Mouse (Mus musculus): Measurements from ENCODE around the gene Tmem256. TPM values are rescaled to one million over a fixed set of nuclear protein-coding genes. Genes with fewer than 3 reads are reported as not detected.

Tmem256 gene
- total and polyA plus RNA-seq, 2 experiments from 2014 or later, result 95.5 to 349 TPM

DNA sequence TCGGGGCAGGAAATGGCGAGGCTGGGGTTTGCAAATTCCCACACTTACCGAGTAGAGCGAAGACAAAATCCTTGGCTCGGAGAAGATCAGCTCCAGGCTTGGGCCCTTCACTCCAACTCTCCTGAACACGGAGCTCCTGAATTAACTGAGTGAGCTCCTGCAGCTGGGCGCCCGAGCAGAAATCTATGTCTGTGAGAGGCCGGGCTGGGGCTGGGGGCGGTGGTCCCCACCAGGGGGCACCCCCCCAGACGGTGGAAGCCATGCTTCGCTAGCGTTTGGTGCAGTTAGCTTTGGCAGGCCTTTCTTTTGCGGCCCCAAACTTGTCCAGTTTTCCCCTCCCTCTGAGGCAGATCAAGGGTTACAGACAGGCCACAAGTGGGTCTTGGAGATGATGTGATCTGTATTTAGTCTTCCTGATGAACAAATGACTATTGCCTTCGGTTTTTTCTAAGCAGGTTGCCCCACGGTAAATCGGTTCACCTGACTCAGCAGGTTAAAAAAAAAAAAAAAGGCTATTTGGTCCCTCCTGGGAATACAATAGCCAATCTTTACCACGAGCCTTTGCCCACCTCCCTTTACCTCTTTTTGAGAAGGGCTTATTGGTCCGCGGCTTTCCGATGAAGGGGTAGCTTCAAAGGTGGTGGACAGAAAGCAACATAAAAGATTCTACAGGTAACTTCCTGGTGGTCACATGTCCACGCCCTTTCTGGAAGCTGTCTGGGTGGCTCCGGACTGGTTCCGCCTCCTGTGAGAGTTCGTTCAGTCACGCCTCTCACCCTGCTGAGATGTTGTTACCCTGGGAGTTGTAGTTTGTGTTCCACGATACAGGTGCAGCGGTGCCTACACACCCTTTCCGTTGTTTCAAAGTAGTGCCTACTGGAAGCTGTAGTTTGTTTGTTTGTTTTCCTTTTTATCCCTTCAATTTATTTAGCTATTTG is 33.1 kb upstream of the Tmem256 start, which contains the start of gene Tmem102:
Gene Tmem102 (minus strand): TSS at position 653 of the 938 bp plus-strand sequence.
- DNase-seq (ENCODE audit: low spot score), result no peak
- H3K4me2 ChIP-seq (ENCODE audit: low read depth, low read length, poor library complexity, severe bottlenecking), result peak within 1 kb of the TSS; percentile 96
- no peak for ATAC-seq (ENCODE audit: low FRiP score)
- no peaks in the 10 kb centered on the region for H3K9me3 ChIP-seq (ENCODE audit: low read length)
- H3K27me3 ChIP-seq (ENCODE audit: insufficient read depth, low read length), result 0 out of 2 replicates have a peak, but pooled peaks cover 4% of the 10 kb centered on the region
- TF ChIP-seq CTCF (IDR thresholded peaks at IDR 0.05), result no peak
- no peak within 1 kb of the TSS for H3K9ac ChIP-seq (replicated peaks; ENCODE audit: low read length, poor library complexity, severe bottlenecking)
- no peaks in the 10 kb centered on the region for H3K36me3 ChIP-seq (ENCODE audit: insufficient read depth, low read length)
- H3K4me3 ChIP-seq (ENCODE audit: low read depth, low read length), result no peak within 1 kb of the TSS
- WGBS, result 12% methylated on average over 29 of the region's 29 CpGs
- H3K4me1 ChIP-seq (ENCODE audit: insufficient read depth, low read length), result 0 out of 2 replicates have a peak, but pooled peaks cover 3% of the 10 kb centered on the region
- no peak within 1 kb of the TSS for H3K27ac ChIP-seq (ENCODE audit: low read depth, low read length)

DNA sequence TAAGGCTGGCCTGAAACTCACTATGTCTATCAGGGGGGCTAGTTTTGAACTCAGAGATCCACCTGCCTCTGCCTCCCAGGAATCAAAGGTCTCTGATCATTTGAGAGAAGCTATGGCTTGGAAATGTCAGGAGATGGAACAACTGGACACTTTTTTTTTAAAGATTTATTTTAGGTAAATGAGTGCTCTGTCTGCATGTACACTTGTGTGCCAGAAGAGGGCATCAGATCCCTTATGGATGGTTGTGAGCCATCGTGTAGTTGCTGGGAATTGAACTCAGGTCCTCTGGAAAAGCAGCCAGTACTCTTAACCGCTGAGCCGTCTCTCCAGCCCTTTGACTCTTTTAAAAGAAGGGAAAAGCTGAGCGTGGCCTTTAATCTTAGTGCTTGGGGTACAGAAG is 31.9 kb upstream of the Tmem256 start:
- Histone ChIP-seq H3K9me3 (ENCODE audit: low read length) (no peaks in the 10 kb centered on the region), H3K4me2 (ENCODE audit: low read depth, low read length, poor library complexity, severe bottlenecking) (no peak overlapping the region), H3K9ac (replicated peaks; ENCODE audit: low read length, poor library complexity, severe bottlenecking) (no peak overlapping the region), H3K4me1 (ENCODE audit: insufficient read depth, low read length) (0 out of 2 replicates have a peak, but pooled peaks cover 3% of the 10 kb centered on the region), H3K27me3 (ENCODE audit: insufficient read depth, low read length) (0 out of 2 replicates have a peak, but pooled peaks cover 4% of the 10 kb centered on the region), H3K4me3 (ENCODE audit: low read depth, low read length) (no peak overlapping the region), H3K36me3 (ENCODE audit: insufficient read depth, low read length) (no peaks in the 10 kb centered on the region), H3K27ac (ENCODE audit: low read depth, low read length) (no peak overlapping the region)
- WGBS, result 85% methylated on average over 4 of the region's 4 CpGs
- peak; percentile 24; the same call in 1 of the 2 replicates for TF ChIP-seq CTCF (IDR thresholded peaks at IDR 0.05)
- no peak for DNase-seq (ENCODE audit: low spot score)
- no peak for ATAC-seq (ENCODE audit: low FRiP score)

DNA sequence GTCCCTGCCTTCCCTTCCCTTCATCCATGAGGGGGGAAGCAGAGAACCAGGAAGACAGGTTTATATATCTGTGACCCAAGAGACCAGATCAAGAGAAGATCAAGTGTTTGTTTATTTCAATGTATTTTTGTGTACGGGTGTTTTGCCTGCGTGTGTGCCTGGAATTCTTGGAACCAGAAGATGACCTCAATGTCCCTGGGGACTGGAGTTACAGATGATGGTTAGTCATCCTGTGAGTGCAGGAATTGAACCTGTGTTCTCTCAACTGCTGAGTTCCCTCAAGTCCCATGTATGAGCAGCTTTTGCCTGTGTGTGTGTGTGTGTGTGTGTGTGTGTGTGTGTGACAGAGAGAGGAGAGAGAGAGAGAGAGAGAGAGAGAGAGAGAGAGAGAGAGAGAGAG is 30.7 kb upstream of the Tmem256 start:
- DNase-seq (ENCODE audit: low spot score) (no peak), ATAC-seq (ENCODE audit: low FRiP score) (no peak)
- TF ChIP-seq CTCF (IDR thresholded peaks at IDR 0.05), result no peak
- Histone ChIP-seq H3K4me3 (ENCODE audit: low read depth, low read length) (no peak overlapping the region), H3K9me3 (ENCODE audit: low read length) (no peaks in the 10 kb centered on the region), H3K9ac (replicated peaks; ENCODE audit: low read length, poor library complexity, severe bottlenecking) (no peak overlapping the region), H3K27ac (ENCODE audit: low read depth, low read length) (no peak overlapping the region), H3K4me1 (ENCODE audit: insufficient read depth, low read length) (0 out of 2 replicates have a peak, but pooled peaks cover 3% of the 10 kb centered on the region), H3K4me2 (ENCODE audit: low read depth, low read length, poor library complexity, severe bottlenecking) (no peak overlapping the region), H3K36me3 (ENCODE audit: insufficient read depth, low read length) (no peaks in the 10 kb centered on the region), H3K27me3 (ENCODE audit: insufficient read depth, low read length) (0 out of 2 replicates have a peak, but pooled peaks cover 4% of the 10 kb centered on the region)
- WGBS, result 80% methylated on average over 2 of the region's 2 CpGs

DNA sequence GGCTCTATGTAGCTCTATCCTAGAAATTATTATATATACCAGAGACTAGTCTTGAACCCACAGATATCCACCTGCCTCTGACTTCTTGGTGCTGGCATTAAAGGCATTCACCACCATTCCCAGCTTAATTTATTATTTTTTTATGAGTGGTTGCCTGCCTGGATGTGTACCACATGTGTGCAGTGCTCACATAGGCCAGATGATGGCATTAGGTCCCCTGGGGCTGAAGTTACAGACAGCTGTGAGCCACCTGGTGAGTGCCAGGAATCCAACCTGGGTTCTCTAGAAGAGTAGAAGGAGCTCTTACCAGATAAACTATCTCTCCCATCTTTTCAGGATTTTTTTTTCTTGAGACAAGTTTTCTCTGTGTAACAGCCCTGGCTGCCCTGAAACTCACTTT is 28.0 kb upstream of the Tmem256 start:
- no peaks in the 10 kb centered on the region for H3K4me1 ChIP-seq (ENCODE audit: insufficient read depth, low read length)
- no peaks in the 10 kb centered on the region for H3K36me3 ChIP-seq (ENCODE audit: insufficient read depth, low read length)
- no peak overlapping the region for H3K4me2 ChIP-seq (ENCODE audit: low read depth, low read length, poor library complexity, severe bottlenecking)
- H3K9me3 ChIP-seq (ENCODE audit: low read length), result no peaks in the 10 kb centered on the region
- ATAC-seq (ENCODE audit: low FRiP score) (no peak), DNase-seq (ENCODE audit: low spot score) (no peak)
- H3K27ac ChIP-seq (ENCODE audit: low read depth, low read length), result no peak overlapping the region
- no peak for TF ChIP-seq CTCF (IDR thresholded peaks at IDR 0.05)
- no peak overlapping the region for H3K4me3 ChIP-seq (ENCODE audit: low read depth, low read length)
- H3K9ac ChIP-seq (replicated peaks; ENCODE audit: low read length, poor library complexity, severe bottlenecking), result no peak overlapping the region
- 0 out of 2 replicates have a peak, but pooled peaks cover 2% of the 10 kb centered on the region for H3K27me3 ChIP-seq (ENCODE audit: insufficient read depth, low read length)

DNA sequence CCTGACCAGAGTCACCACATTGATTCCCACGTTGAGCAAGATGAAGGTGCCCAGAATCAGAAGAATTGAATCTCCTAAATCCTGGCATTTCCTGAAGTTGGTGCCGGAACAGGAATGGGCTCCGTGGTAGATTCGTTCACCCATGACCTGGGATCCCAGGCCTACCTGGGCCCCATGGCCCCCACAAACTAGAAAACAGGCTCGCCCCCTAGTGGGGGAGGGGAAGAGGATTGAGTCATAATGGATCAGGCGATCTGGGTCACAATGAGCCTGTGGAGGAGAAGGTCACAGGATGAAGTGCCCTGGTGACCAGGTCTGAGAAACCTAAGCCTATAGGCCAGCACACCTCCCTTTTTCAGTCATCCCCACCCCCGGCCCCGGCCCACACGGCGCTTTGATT is 23.2 kb upstream of the Tmem256 start, which contains the start of gene Gm39566:
Gene Gm39566 (minus strand): TSS at position 144 of the 400 bp plus-strand sequence.
- Histone ChIP-seq H3K36me3 (ENCODE audit: insufficient read depth, low read length) (no peaks in the 10 kb centered on the region), H3K4me1 (ENCODE audit: insufficient read depth, low read length) (no peaks in the 10 kb centered on the region), H3K9me3 (ENCODE audit: low read length) (no peaks in the 10 kb centered on the region), H3K27me3 (ENCODE audit: insufficient read depth, low read length) (no peaks in the 10 kb centered on the region), H3K9ac (replicated peaks; ENCODE audit: low read length, poor library complexity, severe bottlenecking) (no peak within 1 kb of the TSS), H3K4me2 (ENCODE audit: low read depth, low read length, poor library complexity, severe bottlenecking) (no peak within 1 kb of the TSS), H3K4me3 (ENCODE audit: low read depth, low read length) (no peak within 1 kb of the TSS), H3K27ac (ENCODE audit: low read depth, low read length) (no peak within 1 kb of the TSS)
- no peak for DNase-seq (ENCODE audit: low spot score)
- no peak for ATAC-seq (ENCODE audit: low FRiP score)
- 65% methylated on average over 10 of the region's 10 CpGs for WGBS
- TF ChIP-seq CTCF (IDR thresholded peaks at IDR 0.05), result no peak

DNA sequence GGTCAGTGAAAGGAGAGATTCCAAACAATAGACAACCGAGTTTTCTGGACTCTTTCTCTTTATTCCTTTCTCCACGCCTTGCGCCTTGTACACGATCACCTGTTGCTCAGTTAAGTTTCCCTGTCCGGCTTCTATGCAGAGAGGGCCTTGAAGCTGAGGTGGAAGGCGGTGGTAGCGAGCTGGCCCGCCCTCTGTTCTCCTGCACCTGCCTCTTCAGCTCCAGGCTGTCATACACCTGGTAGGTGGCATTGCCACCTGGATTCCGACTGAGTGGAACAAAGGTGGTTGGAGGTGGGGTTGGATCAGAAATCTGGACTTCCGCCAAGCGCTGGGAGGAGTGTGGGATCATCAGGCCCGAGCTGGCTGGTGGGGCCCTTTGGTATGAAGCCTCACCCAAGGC is 21.8 kb upstream of the Tmem256 start:
- WGBS, result 95% methylated on average over 12 of the region's 12 CpGs
- no peak overlapping the region for H3K9ac ChIP-seq (replicated peaks; ENCODE audit: low read length, poor library complexity, severe bottlenecking)

More for the DNA sequence above, 21.8 kb upstream of the Tmem256 start:
- H3K27me3 ChIP-seq (ENCODE audit: insufficient read depth, low read length), result no peaks in the 10 kb centered on the region
- ATAC-seq (ENCODE audit: low FRiP score), result no peak
- no peaks in the 10 kb centered on the region for H3K9me3 ChIP-seq (ENCODE audit: low read length)
- no peak overlapping the region for H3K4me3 ChIP-seq (ENCODE audit: low read depth, low read length)
- no peaks in the 10 kb centered on the region for H3K4me1 ChIP-seq (ENCODE audit: insufficient read depth, low read length)
- H3K4me2 ChIP-seq (ENCODE audit: low read depth, low read length, poor library complexity, severe bottlenecking), result no peak overlapping the region
- H3K36me3 ChIP-seq (ENCODE audit: insufficient read depth, low read length), result no peaks in the 10 kb centered on the region
- H3K27ac ChIP-seq (ENCODE audit: low read depth, low read length), result no peak overlapping the region
- no peak for TF ChIP-seq CTCF (IDR thresholded peaks at IDR 0.05)
- no peak for DNase-seq (ENCODE audit: low spot score)

Data from midbrain, postnatal 0 days (tissue).